In the genomic region with DNA sequence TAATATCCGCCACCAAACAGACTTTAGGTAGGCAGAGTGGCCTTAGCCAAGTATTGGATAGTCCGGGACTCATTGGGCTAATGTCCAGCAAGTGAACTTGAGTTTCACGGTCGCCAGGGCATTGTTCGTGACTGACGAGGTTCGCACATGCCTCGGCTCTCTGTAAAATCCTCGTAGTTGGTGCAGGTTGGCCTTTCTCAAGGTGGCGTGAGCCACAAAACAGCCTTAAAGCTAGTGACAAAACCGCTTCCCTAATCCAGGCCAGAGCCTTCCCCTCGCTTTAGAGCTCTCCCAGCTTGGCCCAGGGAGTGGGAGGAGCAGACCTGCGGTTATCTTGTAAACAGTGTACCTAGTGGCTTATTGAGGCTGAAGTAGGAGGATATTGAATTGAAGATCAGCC, we compare ENCODE assay signal across 8 mouse cellular contexts. TPM values are rescaled to one million over a fixed set of nuclear protein-coding genes. Genes with fewer than 3 reads are reported as not detected.
DNase-seq lines count a peak whose midpoint lies in the region; ATAC-seq lines count a peak whose summit lies in the region.

No protein-coding gene starts in this region.

- no peak for DNase-seq in kidney, adult 8-10 months
- DNase-seq in retina, embryonic 14.5 days (ENCODE audit: low spot score), result no peak
- DNase-seq in kidney, postnatal 10 days, result no peak
- no peak for DNase-seq in adrenal gland, adult 2 months

- H3K9me3 ChIP-seq in kidney, embryonic 15.5 days (replicated peaks), result no peaks in the 10 kb centered on the region
- H3K9me3 ChIP-seq in hindbrain, embryonic 15.5 days, result no peaks in the 10 kb centered on the region
- H3K9me3 ChIP-seq in midbrain, embryonic 13.5 days, result no peaks in the 10 kb centered on the region

- 0 out of 2 replicates have a peak, but pooled peaks cover 3% of the 10 kb centered on the region for H3K27me3 ChIP-seq in kidney, embryonic 15.5 days
- no peaks in the 10 kb centered on the region for H3K27me3 ChIP-seq in hindbrain, embryonic 15.5 days
- H3K27me3 ChIP-seq in midbrain, embryonic 13.5 days, result peaks cover 9% of the 10 kb centered on the region

- H3K4me1 ChIP-seq in kidney, embryonic 15.5 days, result peaks cover 43% of the 10 kb centered on the region
- peaks cover 9% of the 10 kb centered on the region for H3K4me1 ChIP-seq in brown adipose tissue, adult 24 weeks (ENCODE audit: control insufficient read depth, insufficient read depth, insufficient read length, low read length)
- peaks cover 33% of the 10 kb centered on the region for H3K4me1 ChIP-seq in hindbrain, embryonic 15.5 days (replicated peaks)
- H3K4me1 ChIP-seq in midbrain, embryonic 13.5 days (replicated peaks), result peaks cover 34% of the 10 kb centered on the region

- peak overlapping the region; percentile 84 for H3K4me3 ChIP-seq in kidney, embryonic 15.5 days (replicated peaks)
- peak overlapping the region; percentile 50 for H3K4me3 ChIP-seq in brown adipose tissue, adult 24 weeks (ENCODE audit: insufficient read depth, low read depth, low read length)
- peak overlapping the region; percentile 62 for H3K4me3 ChIP-seq in hindbrain, embryonic 15.5 days
- H3K4me3 ChIP-seq in midbrain, embryonic 13.5 days (replicated peaks), result peak overlapping the region; percentile 70

- no peaks in the 10 kb centered on the region for H3K36me3 ChIP-seq in kidney, embryonic 15.5 days
- no peaks in the 10 kb centered on the region for H3K36me3 ChIP-seq in hindbrain, embryonic 15.5 days
- no peaks in the 10 kb centered on the region for H3K36me3 ChIP-seq in midbrain, embryonic 13.5 days

- ATAC-seq in kidney, embryonic 15.5 days (replicated peaks; ENCODE audit: low FRiP score), result no peak
- no peak for ATAC-seq in hindbrain, embryonic 15.5 days (ENCODE audit: low FRiP score, low read depth)
- no peak for ATAC-seq in midbrain, embryonic 13.5 days

- peak overlapping the region; percentile 43 for H3K27ac ChIP-seq in kidney, embryonic 15.5 days
- H3K27ac ChIP-seq in brown adipose tissue, adult 24 weeks (replicated peaks; ENCODE audit: low read depth, low read length), result no peak overlapping the region
- peak overlapping the region; percentile 88 for H3K27ac ChIP-seq in hindbrain, embryonic 15.5 days (replicated peaks)
- H3K27ac ChIP-seq in midbrain, embryonic 13.5 days, result peak overlapping the region; percentile 14; the same call in 1 of the 2 replicates

- H3K9ac ChIP-seq in kidney, embryonic 15.5 days, result peak overlapping the region; percentile 81
- H3K9ac ChIP-seq in hindbrain, embryonic 15.5 days, result peak overlapping the region; percentile 66
- H3K9ac ChIP-seq in midbrain, embryonic 13.5 days (replicated peaks), result peak overlapping the region; percentile 69

- H3K4me2 ChIP-seq in kidney, embryonic 15.5 days, result peak overlapping the region; percentile 97
- peak overlapping the region; percentile 69 for H3K4me2 ChIP-seq in hindbrain, embryonic 15.5 days
- H3K4me2 ChIP-seq in midbrain, embryonic 13.5 days (replicated peaks), result peak overlapping the region; percentile 85

- 8% methylated on average over 13 of the region's 13 CpGs for WGBS in kidney, embryonic 15.5 days
- WGBS in hindbrain, embryonic 15.5 days, result 9% methylated on average over 13 of the region's 13 CpGs
- 7% methylated on average over 13 of the region's 13 CpGs for WGBS in midbrain, embryonic 13.5 days

RNA-seq across cellular contexts. Expression of gene Tiam1, which starts 1.0 kb away (rescaled TPM):
- polyA plus RNA-seq in kidney, embryonic 15.5 days (2015; fragmentation: Nextera tagmentation; extraction: Ambion mirVana), result 18.6 and 19.0 TPM in 2 replicates
- 9.3 and 15.9 TPM in 2 replicates for polyA plus RNA-seq in brown adipose tissue, adult 24 weeks (2012; ENCODE audit: insufficient read depth, insufficient read length, missing spikeins)
- polyA plus RNA-seq in hindbrain, embryonic 15.5 days (2015; fragmentation: Nextera tagmentation; extraction: Ambion mirVana), result 23.8 and 27.3 TPM in 2 replicates
- 26.5 and 30.4 TPM in 2 replicates for polyA plus RNA-seq in midbrain, embryonic 13.5 days (2015; fragmentation: Nextera tagmentation; extraction: Ambion mirVana)
- 10 to 100 TPM; 70.3 to 76.2 TPM for total RNA-seq in adrenal gland, adult 2 months (2021)
- polyA plus RNA-seq in adrenal gland, adult 2 months (2012; rRNA removed), result 9.5 and 10.4 TPM in 2 replicates
